Mouse (Mus musculus) heart, postnatal 0 days (tissue): Measurements from ENCODE around the gene Pacsin2.

Experiments
- CTCF ChIP-seq: IDR thresholded peaks from 2 replicates; pipeline ENCODE4 v1.5.1; 2016; ENCODE audit warnings: antibody characterized with exemption, control low read depth, low read depth
- EP300 ChIP-seq: IDR thresholded peaks from 2 replicates; pipeline ENCODE4 v1.6.1; 2016; ENCODE audit warnings: antibody characterized with exemption, low read depth

DNA sequence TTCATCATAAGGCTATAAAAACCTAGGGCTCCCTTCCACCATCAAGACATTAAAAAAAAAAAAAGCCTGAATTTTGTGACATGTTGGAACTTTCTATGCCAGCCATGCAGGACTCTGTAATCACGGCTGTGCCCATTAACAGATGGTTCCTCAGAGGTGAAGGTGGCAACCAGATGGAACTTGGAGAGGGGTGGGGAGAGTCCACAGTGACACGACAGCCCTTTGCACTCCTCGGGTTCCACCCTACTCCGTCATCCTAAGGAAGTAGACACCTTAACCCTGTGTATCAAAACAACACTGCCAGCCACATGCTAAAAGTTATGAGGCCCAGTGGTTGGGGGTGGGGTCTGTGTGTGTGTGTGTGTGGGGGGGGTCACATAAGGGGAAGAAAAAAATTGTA, 115.7 kb downstream of the Pacsin2 start:
- TF ChIP-seq CTCF, result no peak
- TF ChIP-seq EP300, result no peak
